Mouse (Mus musculus): ENCODE results near the gene Fam71e1.

The Fam71e1 gene

DNA sequence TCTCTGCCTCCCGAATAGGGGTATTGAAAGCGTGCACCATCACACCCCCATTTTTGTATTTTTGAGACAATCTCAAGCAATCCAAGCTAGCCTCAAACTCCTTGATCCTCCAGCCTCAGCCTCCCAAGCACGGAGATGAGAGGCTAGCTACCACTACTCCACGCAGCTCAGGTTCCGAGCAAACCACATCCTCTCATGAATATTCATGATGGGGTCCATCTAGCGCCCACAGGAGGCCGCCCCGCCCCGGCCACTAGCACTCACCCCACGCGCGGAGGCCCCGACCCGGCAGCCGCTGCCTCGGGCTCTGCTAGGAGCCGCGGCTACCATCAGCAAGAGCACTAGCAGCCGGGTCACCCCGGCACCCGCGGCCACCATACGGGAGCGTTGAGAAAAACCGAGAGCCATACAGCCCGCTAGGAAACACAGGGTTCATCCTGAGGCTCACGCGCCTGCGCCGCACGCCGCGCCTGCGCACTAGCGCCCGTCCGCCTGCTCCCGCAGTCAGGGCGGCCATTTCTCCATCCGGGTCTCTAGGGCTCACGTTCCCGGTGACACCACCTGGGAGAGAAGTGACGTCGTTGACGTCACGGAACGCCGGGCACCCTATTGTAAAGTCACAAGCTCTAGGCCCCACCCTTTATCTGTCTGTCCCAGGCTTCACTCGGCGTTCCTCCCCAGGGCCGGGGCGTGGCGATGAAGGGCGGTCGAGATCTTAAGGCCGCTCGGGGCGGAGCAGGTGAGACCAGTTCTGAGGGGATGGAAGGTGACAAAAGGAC lies at the start of gene Fam71e1, which contains the start of gene Emc10:
Gene Fam71e1 (plus strand): TSS at position 590 of the 779 bp plus-strand sequence.
Gene Emc10 (minus strand): TSS at position 538 of the 779 bp plus-strand sequence.
- peak; percentile 97 to 99 for DNase-seq (ENCODE audit: low spot score in 2 of 2)

DNA sequence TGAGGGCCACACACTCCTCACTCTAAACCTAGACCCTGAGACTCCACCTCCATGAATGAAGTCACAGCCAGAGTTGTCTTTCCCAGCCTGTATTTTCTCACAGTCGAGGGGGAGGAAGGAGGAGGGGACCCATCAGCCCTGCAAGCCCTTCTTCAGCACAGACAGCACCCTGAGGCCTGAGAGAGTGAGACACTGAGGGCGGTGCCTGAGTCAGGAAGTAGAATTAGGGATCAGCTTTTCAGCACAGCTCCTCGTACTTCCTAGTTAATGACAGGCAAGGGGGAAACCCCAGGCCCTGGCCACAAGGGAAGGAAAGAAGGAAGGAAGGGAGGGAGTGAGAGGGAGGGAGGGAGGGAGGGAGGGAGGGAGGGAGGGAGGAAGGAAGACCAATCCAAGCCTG lies 43.1 kb upstream of the Fam71e1 start:
- no peak for DNase-seq (ENCODE audit: low spot score in 2 of 2)

- DNase-seq (ENCODE audit: low spot score in 2 of 2): no peak
These were observed 40.1 kb upstream of the Fam71e1 start for GRCm38 (mm10) chr7:44456302-44456701.

- no peak for DNase-seq (ENCODE audit: low spot score in 2 of 2)
These were observed 36.3 kb upstream of the Fam71e1 start for GRCm38 (mm10) chr7:44460067-44460466.

DNA sequence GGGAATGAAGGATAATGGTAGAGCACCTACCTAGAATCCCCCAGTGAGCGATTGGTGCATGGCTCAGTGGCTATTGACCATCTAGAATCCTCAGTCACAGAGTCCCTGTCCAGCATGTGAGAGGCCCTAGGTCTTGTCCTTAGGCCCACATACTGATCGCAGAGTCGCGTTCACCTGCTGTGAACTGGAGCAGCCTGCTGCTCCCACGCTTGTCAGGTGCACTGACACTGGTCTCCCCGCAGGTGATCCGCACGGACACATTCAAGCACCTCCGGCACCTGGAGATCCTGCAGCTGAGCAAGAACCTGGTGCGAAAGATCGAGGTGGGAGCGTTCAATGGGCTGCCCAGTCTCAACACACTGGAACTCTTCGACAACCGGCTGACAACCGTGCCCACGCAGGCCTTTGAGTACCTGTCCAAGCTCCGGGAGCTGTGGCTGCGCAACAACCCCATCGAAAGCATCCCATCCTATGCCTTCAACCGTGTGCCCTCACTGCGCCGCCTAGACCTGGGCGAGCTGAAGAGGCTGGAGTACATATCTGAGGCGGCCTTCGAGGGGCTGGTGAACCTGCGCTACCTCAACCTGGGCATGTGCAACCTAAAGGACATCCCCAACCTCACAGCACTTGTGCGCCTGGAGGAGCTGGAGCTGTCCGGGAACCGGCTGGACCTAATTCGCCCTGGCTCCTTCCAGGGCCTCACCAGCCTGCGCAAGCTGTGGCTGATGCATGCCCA lies 35.4 kb upstream of the Fam71e1 start:
- DNase-seq (ENCODE audit: low spot score in 2 of 2): no peak

- no peak for DNase-seq (ENCODE audit: low spot score in 2 of 2)
These were observed 34.7 kb upstream of the Fam71e1 start for GRCm38 (mm10) chr7:44461503-44462217.

GRCm38 (mm10) chr7:44462218-44463055 lies 33.9 kb upstream of the Fam71e1 start:
- DNase-seq (ENCODE audit: low spot score in 2 of 2): no peak

- no peak for DNase-seq (ENCODE audit: low spot score in 2 of 2)
These were observed 33.3 kb upstream of the Fam71e1 start for GRCm38 (mm10) chr7:44463056-44463425.

- no peak for DNase-seq (ENCODE audit: low spot score in 2 of 2)
These were observed 32.7 kb upstream of the Fam71e1 start for GRCm38 (mm10) chr7:44463556-44464225.

- no peak for DNase-seq (ENCODE audit: low spot score in 2 of 2)
These were observed 31.9 kb upstream of the Fam71e1 start for GRCm38 (mm10) chr7:44464511-44464910.

- no peak for DNase-seq (ENCODE audit: low spot score in 2 of 2)
These were observed 31.3 kb upstream of the Fam71e1 start, which contains the start of gene Aspdh for GRCm38 (mm10) chr7:44465111-44465510. Gene Aspdh (plus strand): TSS chr7:44465391.

DNA sequence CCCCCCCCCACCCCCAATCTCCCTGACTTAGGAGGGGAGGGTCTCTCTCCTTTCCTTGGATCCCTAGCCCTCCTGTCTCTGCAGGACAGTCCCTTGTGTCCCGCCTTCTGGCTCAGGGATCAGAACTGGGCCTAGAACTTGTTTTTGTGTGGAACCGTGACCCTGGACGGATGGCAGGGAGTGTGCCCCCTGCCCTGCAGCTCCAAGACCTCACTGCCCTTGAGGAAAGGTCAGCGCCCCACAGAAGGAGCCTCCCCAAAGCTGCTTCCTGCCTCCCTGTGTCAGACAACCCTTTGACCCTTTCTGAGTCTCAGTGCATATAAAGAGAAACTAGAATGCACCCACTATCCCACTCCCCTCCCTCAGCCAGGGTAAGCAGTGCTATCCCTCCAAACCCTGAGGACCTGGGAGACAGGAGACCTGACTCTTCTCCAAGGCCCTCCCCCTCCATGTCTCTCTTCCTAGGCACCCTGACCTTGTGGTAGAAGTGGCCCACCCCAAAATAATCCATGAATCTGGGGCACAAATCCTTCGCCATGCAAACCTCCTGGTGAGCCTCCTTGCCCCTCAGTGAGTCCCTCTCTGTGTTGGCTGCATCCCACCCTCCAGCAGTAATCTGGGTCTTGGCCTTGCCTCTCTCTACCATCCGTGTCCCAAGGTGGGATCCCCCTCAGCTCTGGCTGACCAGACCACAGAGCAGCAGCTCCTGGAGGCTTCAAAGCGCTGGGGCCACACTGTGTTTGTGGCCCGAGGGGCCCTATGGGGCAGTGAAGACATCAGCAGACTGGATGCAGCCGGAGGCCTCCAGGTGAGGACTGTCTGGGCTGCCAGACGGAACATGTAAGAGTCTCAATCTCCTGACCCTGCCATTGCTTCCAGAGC lies 30.1 kb upstream of the Fam71e1 start:
- no peak for DNase-seq (ENCODE audit: low spot score in 2 of 2)

- no peak for DNase-seq (ENCODE audit: low spot score in 2 of 2)
These were observed 29.5 kb upstream of the Fam71e1 start for GRCm38 (mm10) chr7:44466888-44467311.

DNA sequence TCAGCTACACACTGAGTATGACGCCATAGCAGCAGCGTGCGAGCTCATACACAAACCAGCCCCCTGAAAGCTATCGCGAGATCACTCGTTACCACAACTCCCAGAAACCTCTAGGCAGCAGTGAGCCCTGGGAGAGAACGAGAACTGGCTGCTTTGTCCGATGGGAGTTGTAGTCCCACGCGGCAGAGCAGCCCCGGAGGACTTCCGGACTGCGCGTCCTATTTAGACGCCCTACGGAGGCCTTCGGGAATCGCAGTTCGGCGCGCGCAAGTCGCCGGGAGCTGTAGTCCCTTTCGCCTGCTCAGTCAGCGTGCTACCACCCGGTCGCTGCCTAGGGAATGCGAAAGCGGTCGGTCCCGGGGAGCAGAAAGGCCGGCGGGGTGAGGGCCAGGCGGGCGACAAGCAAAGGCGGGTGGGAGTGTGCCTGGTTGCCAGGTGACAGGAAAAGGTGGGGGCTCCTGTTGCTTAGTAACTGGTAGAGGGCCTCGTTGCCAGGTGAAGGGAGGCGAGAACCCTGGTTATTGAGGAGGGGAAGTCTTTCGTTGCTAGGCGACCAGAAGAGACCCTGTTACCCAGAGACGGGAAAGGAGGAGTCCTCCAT lies 28.5 kb upstream of the Fam71e1 start, which contains the start of gene Josd2:
Gene Josd2 (plus strand): TSS at position 170 of the 601 bp plus-strand sequence.
- peak; percentile 90 to 94 for DNase-seq (ENCODE audit: low spot score in 2 of 2)

DNA sequence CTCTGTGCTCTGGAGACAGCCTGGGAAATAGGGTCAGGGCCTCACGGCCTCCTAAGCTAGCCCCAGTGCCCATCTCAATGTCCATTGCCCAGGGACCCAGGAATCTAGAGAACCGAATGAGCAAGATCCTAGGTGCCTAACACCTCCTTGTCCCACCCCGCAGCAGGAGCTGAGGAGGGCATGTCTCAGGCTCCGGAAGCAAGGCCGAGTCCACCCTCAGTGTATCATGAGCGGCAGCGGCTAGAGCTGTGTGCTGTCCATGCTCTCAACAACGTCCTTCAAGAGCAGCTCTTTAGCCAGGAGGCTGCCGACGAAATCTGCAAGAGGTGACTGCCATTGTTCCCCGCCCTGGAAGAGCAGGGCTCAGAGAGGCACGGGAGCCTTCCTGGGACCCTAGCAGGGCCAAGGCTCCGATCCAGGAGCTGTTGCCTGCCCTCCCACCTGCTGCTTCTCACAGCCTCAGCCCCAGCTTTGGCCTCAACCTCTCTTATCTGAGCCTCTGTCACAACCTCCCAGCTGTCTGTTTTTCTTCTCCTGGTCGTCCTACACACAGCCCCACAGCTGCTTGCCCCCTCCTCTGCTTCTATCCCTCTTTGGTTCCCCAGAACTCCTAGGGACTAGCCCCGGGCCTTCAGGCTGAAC lies 27.6 kb upstream of the Fam71e1 start:
- no peak for DNase-seq (ENCODE audit: low spot score in 2 of 2)

DNA sequence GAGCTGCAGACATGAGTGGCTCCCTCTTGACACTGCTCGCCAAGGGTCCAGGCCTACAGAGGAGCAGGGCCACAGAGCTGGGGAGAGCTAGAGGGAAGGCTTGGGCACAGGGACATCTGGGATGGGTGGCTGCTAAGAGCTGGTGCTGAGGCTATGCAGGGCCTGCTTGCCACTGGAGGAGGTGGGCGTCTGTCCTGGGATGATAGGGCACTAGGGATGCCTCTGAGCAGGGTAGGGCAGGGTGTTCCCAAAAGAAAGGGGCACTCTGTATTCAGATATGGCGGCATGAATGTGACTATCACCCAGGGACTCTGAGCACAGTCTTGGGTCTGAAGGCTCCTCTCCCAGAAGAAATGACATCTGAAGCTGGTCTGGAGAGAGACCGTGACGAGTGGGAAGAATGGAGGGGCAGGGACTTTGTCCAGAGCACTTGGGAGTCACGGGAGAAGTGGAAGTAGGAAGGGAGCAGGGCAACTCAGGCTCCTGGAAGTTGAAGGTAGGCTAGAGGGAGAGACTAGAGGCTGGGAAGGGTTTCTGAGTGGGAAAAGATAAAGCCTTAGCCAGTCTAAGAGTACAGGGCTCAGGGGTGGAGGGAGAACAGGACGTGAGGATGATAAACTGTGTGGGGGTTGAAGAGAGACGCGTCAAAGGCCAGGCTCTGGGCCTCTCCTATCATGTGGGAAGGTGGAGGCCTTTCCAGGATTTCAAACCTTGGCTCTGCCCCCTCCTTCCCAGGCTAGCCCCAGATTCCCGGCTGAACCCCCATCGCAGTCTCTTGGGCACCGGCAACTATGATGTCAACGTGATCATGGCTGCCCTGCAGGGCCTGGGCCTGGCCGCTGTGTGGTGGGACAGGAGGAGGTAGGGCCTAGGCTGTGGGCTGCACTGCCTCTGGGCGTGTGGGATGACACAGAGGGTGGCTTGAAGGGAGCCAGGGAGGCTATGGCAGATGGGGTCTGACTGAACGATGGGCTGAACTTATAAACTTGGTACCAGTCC lies 26.4 kb upstream of the Fam71e1 start:
- no peak for DNase-seq (ENCODE audit: low spot score in 2 of 2)
